Mouse (Mus musculus): ENCODE measurements around the gene Cnn2.

DNA sequence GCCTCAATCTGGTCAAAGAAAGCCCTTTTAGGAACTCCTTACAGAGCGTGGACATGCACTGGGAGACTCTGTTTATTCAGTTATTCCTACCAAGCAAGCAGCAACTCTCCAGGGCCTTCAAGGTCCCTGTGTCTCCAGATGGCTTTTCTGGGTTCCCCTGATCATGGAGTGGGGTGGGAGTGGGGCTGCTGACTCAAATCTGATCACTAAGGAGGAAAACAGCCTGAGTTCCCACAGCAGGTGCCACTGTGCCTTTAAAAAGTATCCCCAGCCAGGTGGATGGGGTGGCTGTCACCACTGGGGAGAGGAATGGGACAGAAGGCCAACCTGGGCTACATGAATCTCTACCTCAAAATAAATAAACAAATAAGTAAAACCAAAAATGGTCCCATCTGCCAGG is 45.4 kb upstream of the Cnn2 start:
- TF ChIP-seq CTCF (IDR thresholded peaks at IDR 0.05; ENCODE audit: borderline replicate concordance, insufficient read depth, low read length) (no peak), POLR2A (IDR thresholded peaks at IDR 0.05; ENCODE audit: low read depth, low read length) (no peak)

Data from embryonic fibroblast, embryonic 13.5 days (primary cell).